Mouse (Mus musculus): ENCODE measurements around the gene Fam32a.

- TF ChIP-seq ZC3H11A (IDR thresholded peaks at IDR 0.05; ENCODE audit: borderline replicate concordance, low read depth, low read length) (no peak), CHD2 (IDR thresholded peaks at IDR 0.05; ENCODE audit: low read depth, low read length) (no peak), ZNF384 (IDR thresholded peaks at IDR 0.05; ENCODE audit: low read depth, low read length) (no peak)
These were observed 8.8 kb upstream of the Fam32a start for GRCm38 (mm10) chr8:72210710-72211109.

Data from ES-E14 (cell line).